ENCODE assay signal across 8 mouse cellular contexts in genomic region chr2:133724310-133724709, GRCm38 (mm10).
DNase-seq lines count a peak whose midpoint lies in the region; ATAC-seq lines count a peak whose summit lies in the region.

No protein-coding gene starts in this region.

- no peak overlapping the region for H3K27ac ChIP-seq in midbrain, embryonic 14.5 days (replicated peaks; ENCODE audit: low read depth, low read length)
- H3K27ac ChIP-seq in midbrain, embryonic 10.5 days (replicated peaks) = no peak overlapping the region
- H3K27ac ChIP-seq in hindbrain, embryonic 15.5 days (replicated peaks) = no peak overlapping the region
- no peak overlapping the region for H3K27ac ChIP-seq in limb, embryonic 13.5 days
- no peak overlapping the region for H3K27ac ChIP-seq in stomach, embryonic 16.5 days (ENCODE audit: low read length)

- no peaks in the 10 kb centered on the region for H3K9me3 ChIP-seq in midbrain, embryonic 14.5 days (ENCODE audit: control insufficient read depth, low read length)
- H3K9me3 ChIP-seq in midbrain, embryonic 10.5 days (replicated peaks) = no peaks in the 10 kb centered on the region
- no peaks in the 10 kb centered on the region for H3K9me3 ChIP-seq in hindbrain, embryonic 15.5 days
- no peaks in the 10 kb centered on the region for H3K9me3 ChIP-seq in limb, embryonic 13.5 days
- no peaks in the 10 kb centered on the region for H3K9me3 ChIP-seq in stomach, embryonic 16.5 days (replicated peaks; ENCODE audit: control insufficient read depth, low read length)

- H3K4me1 ChIP-seq in midbrain, embryonic 14.5 days (ENCODE audit: control insufficient read depth, insufficient read depth, low read length) = no peaks in the 10 kb centered on the region
- peaks cover 8% of the 10 kb centered on the region for H3K4me1 ChIP-seq in midbrain, embryonic 10.5 days
- H3K4me1 ChIP-seq in hindbrain, embryonic 15.5 days (replicated peaks) = no peaks in the 10 kb centered on the region
- peaks cover 26% of the 10 kb centered on the region for H3K4me1 ChIP-seq in limb, embryonic 13.5 days
- H3K4me1 ChIP-seq in stomach, embryonic 16.5 days (ENCODE audit: control insufficient read depth, insufficient read depth, low read length) = no peaks in the 10 kb centered on the region

- DNase-seq in cerebellum, adult 18-20 months = peak; percentile 2 to 4
- DNase-seq in midbrain, embryonic 14.5 days = peak; percentile 30
- no peak for DNase-seq in midbrain, embryonic 10.5 days (ENCODE audit: low spot score)
- no peak for DNase-seq in spleen, adult 12 weeks (ENCODE audit: low spot score)

- 82% methylated on average over 7 of the region's 7 CpGs for WGBS in midbrain, embryonic 14.5 days
- 86% methylated on average over 7 of the region's 7 CpGs for WGBS in midbrain, embryonic 10.5 days
- 73% methylated on average over 7 of the region's 7 CpGs for WGBS in hindbrain, embryonic 15.5 days
- 71% methylated on average over 7 of the region's 7 CpGs for WGBS in limb, embryonic 13.5 days
- 72% methylated on average over 7 of the region's 7 CpGs for WGBS in stomach, embryonic 16.5 days

- no peaks in the 10 kb centered on the region for H3K36me3 ChIP-seq in midbrain, embryonic 14.5 days (ENCODE audit: control insufficient read depth, insufficient read depth, low read length)
- H3K36me3 ChIP-seq in midbrain, embryonic 10.5 days = no peaks in the 10 kb centered on the region
- H3K36me3 ChIP-seq in hindbrain, embryonic 15.5 days = no peaks in the 10 kb centered on the region
- no peaks in the 10 kb centered on the region for H3K36me3 ChIP-seq in limb, embryonic 13.5 days
- H3K36me3 ChIP-seq in stomach, embryonic 16.5 days (ENCODE audit: control insufficient read depth, insufficient read depth, low read length) = no peaks in the 10 kb centered on the region

- no peak for ATAC-seq in cerebellum, adult (ENCODE audit: insufficient number of reproducible peaks, low FRiP score, low TSS enrichment)
- ATAC-seq in midbrain, embryonic 14.5 days (ENCODE audit: low FRiP score, low TSS enrichment) = no peak
- ATAC-seq in hindbrain, embryonic 15.5 days (ENCODE audit: low FRiP score, low read depth) = peak; percentile 27; the same call in 1 of the 2 replicates
- ATAC-seq in limb, embryonic 13.5 days (ENCODE audit: low FRiP score, low read depth) = no peak
- ATAC-seq in stomach, embryonic 16.5 days (ENCODE audit: insufficient read depth, low FRiP score) = no peak

- H3K9ac ChIP-seq in midbrain, embryonic 14.5 days (replicated peaks; ENCODE audit: low read length) = no peak overlapping the region
- H3K9ac ChIP-seq in hindbrain, embryonic 15.5 days = no peak overlapping the region
- H3K9ac ChIP-seq in limb, embryonic 13.5 days = no peak overlapping the region
- H3K9ac ChIP-seq in stomach, embryonic 16.5 days (ENCODE audit: low read length) = no peak overlapping the region

- no peaks in the 10 kb centered on the region for H3K27me3 ChIP-seq in midbrain, embryonic 14.5 days (ENCODE audit: control insufficient read depth, insufficient read depth, low read length)
- H3K27me3 ChIP-seq in midbrain, embryonic 10.5 days (ENCODE audit: low read depth, poor library complexity, severe bottlenecking) = no peaks in the 10 kb centered on the region
- no peaks in the 10 kb centered on the region for H3K27me3 ChIP-seq in hindbrain, embryonic 15.5 days
- peaks cover 11% of the 10 kb centered on the region; the same call in 1 of the 2 replicates for H3K27me3 ChIP-seq in limb, embryonic 13.5 days
- no peaks in the 10 kb centered on the region for H3K27me3 ChIP-seq in stomach, embryonic 16.5 days (ENCODE audit: control insufficient read depth, insufficient read depth, low read length)

- no peak overlapping the region for H3K4me3 ChIP-seq in midbrain, embryonic 14.5 days (replicated peaks; ENCODE audit: low read depth, low read length)
- no peak overlapping the region for H3K4me3 ChIP-seq in midbrain, embryonic 10.5 days
- H3K4me3 ChIP-seq in hindbrain, embryonic 15.5 days = no peak overlapping the region
- H3K4me3 ChIP-seq in limb, embryonic 13.5 days = no peak overlapping the region
- H3K4me3 ChIP-seq in stomach, embryonic 16.5 days (replicated peaks; ENCODE audit: low read length) = no peak overlapping the region

- H3K4me2 ChIP-seq in midbrain, embryonic 14.5 days (ENCODE audit: low read length) = no peak overlapping the region
- H3K4me2 ChIP-seq in hindbrain, embryonic 15.5 days = no peak overlapping the region
- peak overlapping the region; percentile 9; the same call in 1 of the 2 replicates for H3K4me2 ChIP-seq in limb, embryonic 13.5 days (replicated peaks)
- H3K4me2 ChIP-seq in stomach, embryonic 16.5 days (ENCODE audit: low read depth, low read length) = peak overlapping the region; percentile 25; the same call in 1 of the 2 replicates

Comparison
In these comparisons a context has a peak if more than half of its experiments do, and no peak if none do; other contexts are left out.
1. DNase-seq: peak in cerebellum, adult 18-20 months (2 of 2) and midbrain, embryonic 14.5 days (single experiment); none in midbrain, embryonic 10.5 days (single experiment) and spleen, adult 12 weeks (single experiment).
2. H3K4me2 ChIP-seq: peak in limb, embryonic 13.5 days (single experiment) and stomach, embryonic 16.5 days (single experiment); none in midbrain, embryonic 14.5 days (single experiment) and hindbrain, embryonic 15.5 days (single experiment).